Mouse (Mus musculus) embryonic fibroblast, embryonic 13.5 days (primary cell): ENCODE measurements around the gene Mkrn2. TPM values are rescaled to one million over a fixed set of nuclear protein-coding genes. Genes with fewer than 3 reads are reported as not detected.
"Not testable (repeated sequence)": the region's sequence is repeated elsewhere in the genome, so short reads cannot be mapped to it uniquely, and the experiment has no call there.

Experiments used
- H3K27ac ChIP-seq: 2 replicates; pipeline ENCODE4 v1.5.1; 2012; ENCODE audit warnings: low read length, control low read depth, inconsistent platforms; ENCODE audit not compliant: insufficient read depth
- H3K4me1 ChIP-seq: 2 replicates; pipeline ENCODE4 v1.6.1; 2011; ENCODE audit warnings: low read length; ENCODE audit not compliant: control insufficient read depth, insufficient read depth
- H3K4me3 ChIP-seq: 2 replicates; pipeline ENCODE4 v1.5.1; 2011; ENCODE audit warnings: mild to moderate bottlenecking, control low read depth, low read length; ENCODE audit not compliant: insufficient read depth
- CTCF ChIP-seq: IDR thresholded peaks from 2 replicates; pipeline ENCODE4 v1.5.1; 2011; ENCODE audit warnings: mild to moderate bottlenecking, control low read depth, low read length, moderate library complexity, borderline replicate concordance; ENCODE audit not compliant: insufficient read depth
- POLR2A ChIP-seq: IDR thresholded peaks from 2 replicates; pipeline ENCODE4 v1.6.1; 2011; ENCODE audit warnings: low read depth, mild to moderate bottlenecking, control low read depth, low read length, moderate library complexity
- polyA plus RNA-seq: library from polyadenylated mRNA; stranded (reverse); fragments of >200 nt; gene quantifications from 2 replicates; pipeline ENCODE4 v1.2.4, GENCODE M21; 2011; ENCODE audit warnings: low read depth; ENCODE audit not compliant: missing spikeins, insufficient read length

Gene Mkrn2
- polyA plus RNA-seq, 1 experiment, result 22.2 TPM

GRCm38 (mm10) chr6:115634015-115634414 lies 32.3 kb downstream of the Mkrn2 start:
- Histone ChIP-seq H3K4me1 (peaks cover 2% of the 10 kb centered on the region; the same call in 1 of the 2 replicates), H3K4me3 (no peak overlapping the region), H3K27ac (no peak overlapping the region)
- TF ChIP-seq CTCF (no peak), POLR2A (no peak)

GRCm38 (mm10) chr6:115638188-115638587 lies 36.5 kb downstream of the Mkrn2 start:
- not testable (repeated sequence) for H3K27ac ChIP-seq, H3K4me3 ChIP-seq, H3K4me1 ChIP-seq

GRCm38 (mm10) chr6:115643315-115643714 lies 41.6 kb downstream of the Mkrn2 start:
- Histone ChIP-seq H3K27ac (no peak overlapping the region), H3K4me1 (peaks cover 3% of the 10 kb centered on the region; the same call in 1 of the 2 replicates), H3K4me3 (no peak overlapping the region)
- TF ChIP-seq POLR2A (no peak), CTCF (no peak)

GRCm38 (mm10) chr6:115649792-115650365 lies 48.2 kb downstream of the Mkrn2 start:
- TF ChIP-seq POLR2A, result no peak
- TF ChIP-seq CTCF, result no peak
- H3K27ac ChIP-seq, result no peak overlapping the region
- no peak overlapping the region for H3K4me3 ChIP-seq
- H3K4me1 ChIP-seq, result peaks cover 28% of the 10 kb centered on the region

- Histone ChIP-seq H3K27ac (no peak overlapping the region), H3K4me1 (peaks cover 28% of the 10 kb centered on the region)
- no peak for TF ChIP-seq CTCF
- TF ChIP-seq POLR2A, result no peak
These were observed 49.0 kb downstream of the Mkrn2 start for GRCm38 (mm10) chr6:115650476-115651427.

GRCm38 (mm10) chr6:115651719-115652118 lies 50.0 kb downstream of the Mkrn2 start:
- H3K4me3 ChIP-seq, result no peak overlapping the region
- H3K27ac ChIP-seq, result no peak overlapping the region
- no peak for TF ChIP-seq CTCF
- no peak for TF ChIP-seq POLR2A
- peaks cover 31% of the 10 kb centered on the region for H3K4me1 ChIP-seq

More at GRCm38 (mm10) chr6:115650476-115651427, 49.0 kb downstream of the Mkrn2 start:
- H3K4me3 ChIP-seq, result no peak overlapping the region

GRCm38 (mm10) chr6:115653939-115654338 lies 52.2 kb downstream of the Mkrn2 start:
- TF ChIP-seq POLR2A (no peak), CTCF (no peak)
- Histone ChIP-seq H3K27ac (peak overlapping the region; percentile 91), H3K4me3 (no peak overlapping the region), H3K4me1 (peaks cover 24% of the 10 kb centered on the region)

- Histone ChIP-seq H3K4me1 (peaks cover 6% of the 10 kb centered on the region), H3K4me3 (no peak overlapping the region), H3K27ac (no peak overlapping the region)
- TF ChIP-seq POLR2A (no peak), CTCF (no peak)
These were observed 57.1 kb downstream of the Mkrn2 start for GRCm38 (mm10) chr6:115658802-115659201.

GRCm38 (mm10) chr6:115664268-115664667 lies 62.6 kb downstream of the Mkrn2 start:
- Histone ChIP-seq H3K4me3 (no peak overlapping the region), H3K4me1 (peaks cover 4% of the 10 kb centered on the region; the same call in 1 of the 2 replicates), H3K27ac (no peak overlapping the region)
- TF ChIP-seq CTCF (no peak), POLR2A (no peak)

- H3K4me3 ChIP-seq, result no peak overlapping the region
- H3K27ac ChIP-seq, result no peak overlapping the region
- H3K4me1 ChIP-seq, result peaks cover 4% of the 10 kb centered on the region; the same call in 1 of the 2 replicates
- TF ChIP-seq CTCF (no peak), POLR2A (no peak)
These were observed 64.9 kb downstream of the Mkrn2 start for GRCm38 (mm10) chr6:115666641-115667040.

Other genes starting within 250 kb of the Mkrn2 start
- gene Pparg, start 241.0 kb upstream of the Mkrn2 start, polyA plus RNA-seq, result 4.1 and 6.7 TPM in 2 replicates
- 14.3 and 14.6 TPM in 2 replicates for gene Tsen2, start 57.2 kb upstream of the Mkrn2 start, polyA plus RNA-seq
- gene Mkrn2os, start 9.3 kb upstream of the Mkrn2 start, polyA plus RNA-seq, result not detected in 2 replicates
- 60.5 and 69.8 TPM in 2 replicates for gene Raf1, start 74.7 kb downstream of the Mkrn2 start, polyA plus RNA-seq
- 1.6 and 2.0 TPM in 2 replicates for gene Tmem40, start 160.5 kb downstream of the Mkrn2 start, polyA plus RNA-seq
- gene Cand2, start 172.6 kb downstream of the Mkrn2 start, polyA plus RNA-seq, result 12.0 and 12.3 TPM in 2 replicates
- gene Rpl32, start 206.8 kb downstream of the Mkrn2 start, polyA plus RNA-seq, result 2,350 and 2,369 TPM in 2 replicates
- gene Efcab12, start 236.5 kb downstream of the Mkrn2 start, polyA plus RNA-seq, result 0.19 and 0.20 TPM in 2 replicates